Mouse (Mus musculus): Measurements from ENCODE around the gene Spata45.

GRCm38 (mm10) chr1:191085597-191085996 lies 49.2 kb downstream of the Spata45 start:
- TF ChIP-seq GATA1 (IDR thresholded peaks at IDR 0.05; ENCODE audit: borderline replicate concordance, low read length) (no peak), FLI1 (IDR thresholded peaks at IDR 0.05; ENCODE audit: low read length) (no peak)

Measured in megakaryocyte, embryonic 14.5 days (primary cell).